Mouse (Mus musculus) stomach, embryonic 16.5 days (tissue): ENCODE measurements around the gene Kpna2. TPM values are rescaled to one million over a fixed set of nuclear protein-coding genes. Genes with fewer than 3 reads are reported as not detected.
A peak's percentile ranks its signal among the peaks of the same experiment; 100 is the strongest.

Source experiments
- ATAC-seq: fragments of 200-750 bp; cut with Nextera tagmentation; 2 replicates; pipeline ENCODE4 v1.8.0; 2017; ENCODE audit warnings: moderate number of reproducible peaks, moderate TSS enrichment; ENCODE audit not compliant: insufficient read depth, low FRiP score
- H3K27ac ChIP-seq: fragments of 300-500 bp; sonication (generic); 2 replicates; pipeline ENCODE4 v1.5.1; 2014; ENCODE audit warnings: low read length
- H3K27me3 ChIP-seq: fragments of 300-500 bp; sonication (generic); 2 replicates; pipeline ENCODE4 v1.6.1; 2014; ENCODE audit warnings: low read length, control low read depth, mixed read lengths; ENCODE audit not compliant: control insufficient read depth, insufficient read depth
- H3K36me3 ChIP-seq: fragments of 300-500 bp; sonication (generic); 2 replicates; pipeline ENCODE4 v1.6.1; 2014; ENCODE audit warnings: low read length; ENCODE audit not compliant: control insufficient read depth, insufficient read depth
- H3K4me1 ChIP-seq: fragments of 300-500 bp; sonication (generic); 2 replicates; pipeline ENCODE4 v1.6.1; 2014; ENCODE audit warnings: low read length, control low read depth, mixed read lengths; ENCODE audit not compliant: control insufficient read depth, insufficient read depth
- H3K4me2 ChIP-seq: fragments of 300-500 bp; sonication (generic); 2 replicates; pipeline ENCODE4 v1.6.1; 2014; ENCODE audit warnings: low read depth, low read length, mixed read lengths
- H3K4me3 ChIP-seq: fragments of 300-500 bp; sonication (generic); replicated peaks from 2 replicates; pipeline ENCODE4 v1.5.1; 2014; ENCODE audit warnings: mild to moderate bottlenecking, low read length
- H3K9ac ChIP-seq: fragments of 300-500 bp; sonication (generic); 2 replicates; pipeline ENCODE4 v1.6.1; 2014; ENCODE audit warnings: low read length
- H3K9me3 ChIP-seq: fragments of 300-500 bp; sonication (generic); replicated peaks from 2 replicates; pipeline ENCODE4 v1.6.1; 2016; ENCODE audit warnings: low read length, control low read depth; ENCODE audit not compliant: control insufficient read depth
- WGBS: fragments of 180-500 bp; shearing (Covaris S2); extraction: QIAGEN DNeasy Blood & Tissue Kit; methylation state at CpG from one replicate; pipeline ENCODE4 v1.1.7; 2014; 5-methylcytosine and 5-hydroxymethylcytosine counted together
- polyA plus RNA-seq: library from polyadenylated mRNA; unstranded; fragments of >200 nt; fragmentation: Nextera tagmentation; extraction: Ambion mirVana; gene quantifications from 2 replicates; pipeline ENCODE4 v1.2.1, GENCODE M21; 2015

The Kpna2 gene
- polyA plus RNA-seq, 1 experiment from 2014 or later = 327 TPM

- 78% methylated on average over 11 of the region's 11 CpGs for WGBS
- H3K4me1 ChIP-seq = peaks cover 9% of the 10 kb centered on the region; the same call in 1 of the 2 replicates
- no peak overlapping the region; the same call in 1 of the 2 replicates for H3K27ac ChIP-seq
- H3K4me3 ChIP-seq = no peak overlapping the region
- no peaks in the 10 kb centered on the region for H3K36me3 ChIP-seq
- H3K9me3 ChIP-seq = no peaks in the 10 kb centered on the region
- no peak for ATAC-seq
- no peak overlapping the region for H3K9ac ChIP-seq
- no peak overlapping the region for H3K4me2 ChIP-seq
- H3K27me3 ChIP-seq = no peaks in the 10 kb centered on the region
Observed at GRCm38 (mm10) chr11:107014020-107014585, 14.8 kb upstream of the Kpna2 start.

GRCm38 (mm10) chr11:107012324-107013017 is 13.1 kb upstream of the Kpna2 start:
- Histone ChIP-seq H3K9ac (peak overlapping the region; percentile 69), H3K36me3 (no peaks in the 10 kb centered on the region), H3K27me3 (no peaks in the 10 kb centered on the region), H3K9me3 (no peaks in the 10 kb centered on the region), H3K4me1 (peaks cover 9% of the 10 kb centered on the region; the same call in 1 of the 2 replicates), H3K27ac (peak overlapping the region; percentile 92), H3K4me3 (peak overlapping the region; percentile 47), H3K4me2 (peak overlapping the region; percentile 56)
- peak; percentile 94 for ATAC-seq
- under 1% methylated on average over 37 of the region's 37 CpGs for WGBS

GRCm38 (mm10) chr11:107011669-107012323 is 12.5 kb upstream of the Kpna2 start:
- 24% methylated on average over 18 of the region's 18 CpGs for WGBS

GRCm38 (mm10) chr11:107011171-107011570 is 11.8 kb upstream of the Kpna2 start:
- Histone ChIP-seq H3K27me3 (no peaks in the 10 kb centered on the region), H3K4me1 (peaks cover 9% of the 10 kb centered on the region; the same call in 1 of the 2 replicates), H3K4me2 (no peak overlapping the region), H3K27ac (peak overlapping the region; percentile 92; the same call in 1 of the 2 replicates), H3K9ac (no peak overlapping the region), H3K9me3 (no peaks in the 10 kb centered on the region), H3K4me3 (no peak overlapping the region), H3K36me3 (no peaks in the 10 kb centered on the region)
- ATAC-seq = no peak
- 75% methylated on average over 7 of the region's 7 CpGs for WGBS

More at GRCm38 (mm10) chr11:107011669-107012323, 12.5 kb upstream of the Kpna2 start:
- H3K27ac ChIP-seq = peak overlapping the region; percentile 92
- H3K4me3 ChIP-seq = peak overlapping the region; percentile 47
- H3K4me1 ChIP-seq = peaks cover 9% of the 10 kb centered on the region; the same call in 1 of the 2 replicates
- ATAC-seq = no peak
- H3K4me2 ChIP-seq = peak overlapping the region; percentile 56
- peak overlapping the region; percentile 69 for H3K9ac ChIP-seq
- no peaks in the 10 kb centered on the region for H3K36me3 ChIP-seq
- no peaks in the 10 kb centered on the region for H3K9me3 ChIP-seq
- no peaks in the 10 kb centered on the region for H3K27me3 ChIP-seq

- Histone ChIP-seq H3K4me3 (no peak overlapping the region), H3K4me1 (peaks cover 9% of the 10 kb centered on the region; the same call in 1 of the 2 replicates), H3K9ac (no peak overlapping the region), H3K9me3 (no peaks in the 10 kb centered on the region), H3K27me3 (no peaks in the 10 kb centered on the region), H3K27ac (no peak overlapping the region), H3K4me2 (no peak overlapping the region), H3K36me3 (no peaks in the 10 kb centered on the region)
- ATAC-seq = no peak
- 86% methylated on average over 3 of the region's 3 CpGs for WGBS
Observed at GRCm38 (mm10) chr11:107010447-107010846, 11.1 kb upstream of the Kpna2 start.

GRCm38 (mm10) chr11:107005538-107005937 is 6.2 kb upstream of the Kpna2 start:
- Histone ChIP-seq H3K27ac (no peak overlapping the region), H3K9ac (no peak overlapping the region), H3K9me3 (no peaks in the 10 kb centered on the region), H3K4me3 (no peak overlapping the region), H3K27me3 (no peaks in the 10 kb centered on the region), H3K36me3 (no peaks in the 10 kb centered on the region), H3K4me2 (no peak overlapping the region), H3K4me1 (no peaks in the 10 kb centered on the region)
- no peak; the same call in 1 of the 2 replicates for ATAC-seq
- WGBS = 74% methylated on average over 1 of the region's 1 CpGs

GRCm38 (mm10) chr11:107001760-107002675 is 2.7 kb upstream of the Kpna2 start:
- Histone ChIP-seq H3K36me3 (no peaks in the 10 kb centered on the region), H3K27ac (no peak overlapping the region), H3K4me1 (peaks cover 12% of the 10 kb centered on the region), H3K27me3 (no peaks in the 10 kb centered on the region), H3K4me3 (no peak overlapping the region), H3K4me2 (no peak overlapping the region), H3K9me3 (no peaks in the 10 kb centered on the region), H3K9ac (no peak overlapping the region)
- 42% methylated on average over 7 of the region's 8 CpGs for WGBS
- no peak for ATAC-seq

- Histone ChIP-seq H3K36me3 (peaks cover 13% of the 10 kb centered on the region), H3K4me1 (peaks cover 17% of the 10 kb centered on the region), H3K27me3 (no peaks in the 10 kb centered on the region), H3K4me2 (peak overlapping the region; percentile 62), H3K27ac (peak overlapping the region; percentile 92), H3K9ac (peak overlapping the region; percentile 78), H3K9me3 (no peaks in the 10 kb centered on the region), H3K4me3 (peak overlapping the region; percentile 43)
- WGBS = 80% methylated on average over 9 of the region's 9 CpGs
- ATAC-seq = no peak
Observed at GRCm38 (mm10) chr11:106999949-107000513, 690 bp upstream of the Kpna2 start.
